Mouse (Mus musculus): Measurements from ENCODE around the gene Jam3. TPM values are rescaled to one million over a fixed set of nuclear protein-coding genes. Genes with fewer than 3 reads are reported as not detected.

Jam3 gene
- polyA plus RNA-seq, 1 experiment from 2014 or later: 46.3 TPM

GRCm38 (mm10) chr9:27092916-27093315 is 62.3 kb downstream of the Jam3 start:
- 85% methylated on average over 6 of the region's 6 CpGs for WGBS

GRCm38 (mm10) chr9:27090801-27091775 is 64.1 kb downstream of the Jam3 start:
- Histone ChIP-seq H3K27ac (ENCODE audit: low read length) (no peak overlapping the region), H3K9me3 (replicated peaks; ENCODE audit: control insufficient read depth, low read length, poor library complexity, severe bottlenecking) (no peaks in the 10 kb centered on the region), H3K36me3 (ENCODE audit: control insufficient read depth, insufficient read depth, low read length) (peaks cover 31% of the 10 kb centered on the region), H3K4me2 (ENCODE audit: low read length) (no peak overlapping the region), H3K4me3 (ENCODE audit: low read depth, low read length) (no peak overlapping the region), H3K9ac (ENCODE audit: low read depth, low read length) (no peak overlapping the region), H3K4me1 (ENCODE audit: control insufficient read depth, insufficient read depth, low read length) (no peaks in the 10 kb centered on the region), H3K27me3 (ENCODE audit: control insufficient read depth, insufficient read depth, low read depth, low read length) (no peaks in the 10 kb centered on the region)
- WGBS: 83% methylated on average over 13 of the region's 13 CpGs
- 0 out of 2 replicates have a peak, but pooled peaks have one; percentile 36 for ATAC-seq

More at GRCm38 (mm10) chr9:27092916-27093315, 62.3 kb downstream of the Jam3 start:
- H3K4me3 ChIP-seq (ENCODE audit: low read depth, low read length): no peak overlapping the region
- H3K4me1 ChIP-seq (ENCODE audit: control insufficient read depth, insufficient read depth, low read length): no peaks in the 10 kb centered on the region
- H3K9me3 ChIP-seq (replicated peaks; ENCODE audit: control insufficient read depth, low read length, poor library complexity, severe bottlenecking): no peaks in the 10 kb centered on the region
- peaks cover 27% of the 10 kb centered on the region for H3K36me3 ChIP-seq (ENCODE audit: control insufficient read depth, insufficient read depth, low read length)
- H3K27ac ChIP-seq (ENCODE audit: low read length): no peak overlapping the region
- ATAC-seq: no peak
- H3K27me3 ChIP-seq (ENCODE audit: control insufficient read depth, insufficient read depth, low read depth, low read length): no peaks in the 10 kb centered on the region
- H3K4me2 ChIP-seq (ENCODE audit: low read length): no peak overlapping the region
- no peak overlapping the region for H3K9ac ChIP-seq (ENCODE audit: low read depth, low read length)

- Histone ChIP-seq H3K27me3 (ENCODE audit: control insufficient read depth, insufficient read depth, low read depth, low read length) (no peaks in the 10 kb centered on the region), H3K4me3 (ENCODE audit: low read depth, low read length) (no peak overlapping the region), H3K36me3 (ENCODE audit: control insufficient read depth, insufficient read depth, low read length) (peaks cover 28% of the 10 kb centered on the region), H3K4me2 (ENCODE audit: low read length) (no peak overlapping the region), H3K4me1 (ENCODE audit: control insufficient read depth, insufficient read depth, low read length) (no peaks in the 10 kb centered on the region), H3K9me3 (replicated peaks; ENCODE audit: control insufficient read depth, low read length, poor library complexity, severe bottlenecking) (no peaks in the 10 kb centered on the region), H3K27ac (ENCODE audit: low read length) (no peak overlapping the region), H3K9ac (ENCODE audit: low read depth, low read length) (no peak overlapping the region)
- no peak for ATAC-seq
- WGBS: 89% methylated on average over 1 of the region's 1 CpGs
These were observed 65.1 kb downstream of the Jam3 start for GRCm38 (mm10) chr9:27090134-27090533.

GRCm38 (mm10) chr9:27087402-27087801 is 67.8 kb downstream of the Jam3 start:
- H3K4me1 ChIP-seq (ENCODE audit: control insufficient read depth, insufficient read depth, low read length): no peaks in the 10 kb centered on the region
- ATAC-seq: no peak
- no peak overlapping the region for H3K9ac ChIP-seq (ENCODE audit: low read depth, low read length)
- 92% methylated on average over 3 of the region's 3 CpGs for WGBS
- no peaks in the 10 kb centered on the region for H3K9me3 ChIP-seq (replicated peaks; ENCODE audit: control insufficient read depth, low read length, poor library complexity, severe bottlenecking)
- H3K4me2 ChIP-seq (ENCODE audit: low read length): no peak overlapping the region
- H3K4me3 ChIP-seq (ENCODE audit: low read depth, low read length): no peak overlapping the region
- no peaks in the 10 kb centered on the region for H3K27me3 ChIP-seq (ENCODE audit: control insufficient read depth, insufficient read depth, low read depth, low read length)
- no peak overlapping the region for H3K27ac ChIP-seq (ENCODE audit: low read length)
- H3K36me3 ChIP-seq (ENCODE audit: control insufficient read depth, insufficient read depth, low read length): peaks cover 24% of the 10 kb centered on the region

DNA sequence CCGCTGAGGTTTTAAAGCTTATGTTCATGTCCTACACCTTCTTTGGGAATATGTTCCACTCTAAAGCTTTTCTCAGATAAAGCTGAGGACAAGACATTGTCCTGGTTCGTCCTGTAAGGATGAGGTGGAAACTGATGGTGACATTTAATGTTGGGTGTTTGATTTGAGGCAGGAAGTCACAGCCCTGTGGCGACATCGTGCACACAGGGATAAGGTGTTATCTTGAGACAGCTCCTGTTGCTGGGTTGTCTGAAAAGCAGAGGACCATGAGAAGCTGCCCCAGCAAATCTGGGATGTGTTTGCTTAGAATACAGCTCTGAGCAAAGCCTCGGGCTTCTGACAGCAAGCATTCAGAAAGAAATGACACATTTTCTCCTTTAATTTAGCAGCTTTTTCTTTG is 69.0 kb downstream of the Jam3 start:
- no peaks in the 10 kb centered on the region for H3K9me3 ChIP-seq (replicated peaks; ENCODE audit: control insufficient read depth, low read length, poor library complexity, severe bottlenecking)
- no peak overlapping the region for H3K9ac ChIP-seq (ENCODE audit: low read depth, low read length)
- H3K4me3 ChIP-seq (ENCODE audit: low read depth, low read length): no peak overlapping the region
- H3K4me2 ChIP-seq (ENCODE audit: low read length): no peak overlapping the region
- H3K27ac ChIP-seq (ENCODE audit: low read length): no peak overlapping the region
- WGBS: 95% methylated on average over 5 of the region's 5 CpGs
- H3K36me3 ChIP-seq (ENCODE audit: control insufficient read depth, insufficient read depth, low read length): peaks cover 25% of the 10 kb centered on the region
- H3K4me1 ChIP-seq (ENCODE audit: control insufficient read depth, insufficient read depth, low read length): no peaks in the 10 kb centered on the region
- no peaks in the 10 kb centered on the region for H3K27me3 ChIP-seq (ENCODE audit: control insufficient read depth, insufficient read depth, low read depth, low read length)
- ATAC-seq: no peak

DNA sequence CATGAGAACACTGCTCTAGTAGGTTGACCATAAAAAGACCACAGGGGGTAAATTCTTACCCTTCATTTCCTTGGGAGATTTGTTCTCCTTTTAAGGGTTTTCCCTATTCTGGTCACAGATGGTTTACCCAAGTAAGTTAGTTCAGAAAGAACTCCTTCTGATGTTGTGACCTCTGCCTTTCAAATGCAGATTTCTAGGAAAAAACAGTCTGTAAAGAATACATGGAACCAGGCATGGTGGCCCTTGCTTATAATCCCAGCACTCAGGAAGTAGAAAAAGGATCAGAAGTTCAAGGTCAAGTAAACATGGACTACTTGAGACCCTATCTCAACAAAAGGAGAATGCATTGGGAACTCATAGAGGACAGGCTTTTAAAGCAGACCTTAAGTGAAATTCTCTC is 79.4 kb downstream of the Jam3 start:
- H3K36me3 ChIP-seq (ENCODE audit: control insufficient read depth, insufficient read depth, low read length): peaks cover 20% of the 10 kb centered on the region
- H3K4me1 ChIP-seq (ENCODE audit: control insufficient read depth, insufficient read depth, low read length): no peaks in the 10 kb centered on the region
- no peak overlapping the region for H3K9ac ChIP-seq (ENCODE audit: low read depth, low read length)
- no peak overlapping the region for H3K27ac ChIP-seq (ENCODE audit: low read length)
- H3K9me3 ChIP-seq (replicated peaks; ENCODE audit: control insufficient read depth, low read length, poor library complexity, severe bottlenecking): no peaks in the 10 kb centered on the region
- no peak overlapping the region for H3K4me2 ChIP-seq (ENCODE audit: low read length)
- ATAC-seq: no peak
- no peaks in the 10 kb centered on the region for H3K27me3 ChIP-seq (ENCODE audit: control insufficient read depth, insufficient read depth, low read depth, low read length)
- no peak overlapping the region for H3K4me3 ChIP-seq (ENCODE audit: low read depth, low read length)

DNA sequence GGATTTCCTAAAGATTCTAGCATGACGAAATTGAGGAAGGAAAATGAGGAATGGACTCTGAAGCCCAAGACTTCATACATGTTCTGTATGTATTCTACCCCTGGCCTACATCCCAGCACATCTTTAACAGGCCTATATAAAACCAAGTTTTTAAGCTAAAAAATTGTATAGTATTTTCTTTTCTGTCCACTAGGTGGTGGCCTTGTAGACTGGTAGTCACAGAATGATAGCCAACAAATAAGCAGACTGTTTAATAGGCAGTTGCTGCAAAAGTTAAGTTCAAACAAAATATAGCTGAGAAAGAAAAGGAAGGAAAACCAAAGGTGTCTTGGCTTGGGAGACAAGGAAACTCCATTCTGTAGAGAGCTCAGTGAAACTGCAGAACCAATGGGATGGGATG is 80.5 kb downstream of the Jam3 start:
- Histone ChIP-seq H3K4me1 (ENCODE audit: control insufficient read depth, insufficient read depth, low read length) (no peaks in the 10 kb centered on the region), H3K4me2 (ENCODE audit: low read length) (no peak overlapping the region), H3K9ac (ENCODE audit: low read depth, low read length) (no peak overlapping the region), H3K36me3 (ENCODE audit: control insufficient read depth, insufficient read depth, low read length) (peaks cover 31% of the 10 kb centered on the region), H3K9me3 (replicated peaks; ENCODE audit: control insufficient read depth, low read length, poor library complexity, severe bottlenecking) (no peaks in the 10 kb centered on the region), H3K27ac (ENCODE audit: low read length) (no peak overlapping the region), H3K27me3 (ENCODE audit: control insufficient read depth, insufficient read depth, low read depth, low read length) (no peaks in the 10 kb centered on the region), H3K4me3 (ENCODE audit: low read depth, low read length) (no peak overlapping the region)
- ATAC-seq: no peak
- WGBS: 83% methylated on average over 1 of the region's 1 CpGs

DNA sequence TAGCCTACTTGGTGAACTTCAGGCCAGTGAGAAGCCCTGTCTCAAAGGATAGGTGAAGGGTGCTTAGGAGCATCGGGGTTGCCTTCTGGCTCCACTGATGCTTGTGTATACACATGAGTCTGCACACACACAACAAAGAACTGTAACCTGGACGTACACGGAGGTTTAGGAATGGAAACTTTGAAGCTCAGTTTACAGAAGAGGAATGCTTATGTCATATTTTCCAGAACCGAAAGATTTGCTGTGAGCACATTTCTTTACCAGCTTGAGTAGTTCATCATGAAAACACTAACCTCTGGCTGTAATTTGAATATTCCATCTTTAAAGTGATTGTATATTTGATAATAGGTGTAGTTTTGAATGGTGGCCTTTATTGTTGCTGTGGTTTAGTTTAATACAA is 84.3 kb downstream of the Jam3 start:
- no peak for ATAC-seq
- no peak overlapping the region for H3K4me2 ChIP-seq (ENCODE audit: low read length)
- H3K9ac ChIP-seq (ENCODE audit: low read depth, low read length): no peak overlapping the region
- H3K4me1 ChIP-seq (ENCODE audit: control insufficient read depth, insufficient read depth, low read length): no peaks in the 10 kb centered on the region
- no peaks in the 10 kb centered on the region for H3K27me3 ChIP-seq (ENCODE audit: control insufficient read depth, insufficient read depth, low read depth, low read length)
- no peaks in the 10 kb centered on the region for H3K9me3 ChIP-seq (replicated peaks; ENCODE audit: control insufficient read depth, low read length, poor library complexity, severe bottlenecking)
- H3K36me3 ChIP-seq (ENCODE audit: control insufficient read depth, insufficient read depth, low read length): peaks cover 38% of the 10 kb centered on the region
- WGBS: 94% methylated on average over 4 of the region's 4 CpGs
- H3K27ac ChIP-seq (ENCODE audit: low read length): no peak overlapping the region
- no peak overlapping the region for H3K4me3 ChIP-seq (ENCODE audit: low read depth, low read length)

DNA sequence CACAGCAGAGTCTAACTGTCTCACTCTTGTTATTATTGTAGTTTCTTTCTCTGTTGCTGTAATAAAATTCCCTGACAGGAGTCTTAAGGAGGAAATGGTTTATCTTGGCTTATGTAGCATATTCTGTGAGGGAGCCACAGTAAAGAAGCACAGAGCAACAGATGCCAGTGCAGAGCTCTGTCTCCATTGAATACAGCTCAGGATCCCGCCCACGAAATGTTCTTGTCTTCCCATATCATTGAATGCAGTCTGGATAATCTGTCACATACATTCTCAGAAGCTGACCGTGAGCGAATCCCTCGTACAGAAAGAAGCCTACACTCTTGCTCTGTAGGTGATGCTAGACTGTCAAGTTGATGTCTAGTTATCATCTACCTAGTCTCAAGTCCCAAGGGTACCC is 96.9 kb downstream of the Jam3 start:
- ATAC-seq: no peak
- Histone ChIP-seq H3K27me3 (ENCODE audit: control insufficient read depth, insufficient read depth, low read depth, low read length) (no peaks in the 10 kb centered on the region), H3K4me2 (ENCODE audit: low read length) (no peak overlapping the region), H3K4me3 (ENCODE audit: low read depth, low read length) (no peak overlapping the region), H3K4me1 (ENCODE audit: control insufficient read depth, insufficient read depth, low read length) (no peaks in the 10 kb centered on the region), H3K9me3 (replicated peaks; ENCODE audit: control insufficient read depth, low read length, poor library complexity, severe bottlenecking) (no peaks in the 10 kb centered on the region), H3K9ac (ENCODE audit: low read depth, low read length) (no peak overlapping the region), H3K27ac (ENCODE audit: low read length) (no peak overlapping the region), H3K36me3 (ENCODE audit: control insufficient read depth, insufficient read depth, low read length) (peaks cover 27% of the 10 kb centered on the region)
- 94% methylated on average over 5 of the region's 5 CpGs for WGBS

All from midbrain, embryonic 16.5 days (tissue).